Comparison of ENCODE assay signal across 7 mouse cellular contexts in the genomic region with DNA sequence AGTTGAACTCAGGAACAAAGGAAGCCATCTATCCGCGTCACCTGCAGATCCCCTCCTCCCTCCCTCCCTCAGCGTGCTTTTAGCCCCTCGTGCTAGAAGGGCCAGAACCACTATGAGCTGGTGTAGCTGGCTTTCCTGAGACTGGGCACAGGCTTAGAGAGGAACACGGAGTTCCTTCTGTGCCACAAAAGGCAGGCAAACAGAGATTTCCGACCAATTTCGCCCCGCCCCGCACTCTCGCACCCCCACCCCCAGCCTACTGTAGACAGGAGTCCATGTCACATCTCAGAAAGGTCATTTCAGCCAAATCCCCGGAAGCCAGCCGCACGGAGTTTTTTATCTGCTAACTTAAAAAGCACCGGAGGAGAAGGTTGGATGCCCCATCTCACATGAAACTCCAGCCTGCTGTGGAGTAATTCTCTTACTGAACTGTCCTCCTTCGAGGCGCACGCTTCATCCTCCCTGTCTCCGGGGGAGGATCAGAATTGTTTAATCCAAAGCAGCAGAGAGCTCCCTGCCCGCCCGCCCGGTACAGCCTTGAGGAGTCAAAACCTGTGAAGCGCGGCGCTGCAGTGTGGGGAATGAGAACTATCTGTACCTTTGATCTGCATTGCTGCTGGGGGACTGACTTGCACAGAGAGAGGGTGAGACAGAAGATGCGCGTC. TPM values are rescaled to one million over a fixed set of nuclear protein-coding genes. Genes with fewer than 3 reads are reported as not detected.
A peak's percentile ranks its signal among the peaks of the same experiment; 100 is the strongest.
DNase-seq lines count a peak whose midpoint lies in the region; ATAC-seq lines count a peak whose summit lies in the region.

No protein-coding gene starts in this region.

- peak overlapping the region; percentile 51 for H3K4me2 ChIP-seq in forebrain, embryonic 13.5 days

- peaks cover 67% of the 10 kb centered on the region for H3K27me3 ChIP-seq in forebrain, embryonic 13.5 days
- peaks cover 63% of the 10 kb centered on the region for H3K27me3 ChIP-seq in limb, embryonic 10.5 days (ENCODE audit: low read depth, poor library complexity, severe bottlenecking)

- ATAC-seq in forebrain, embryonic 13.5 days: peak; percentile 15; the same call in 1 of the 2 replicates

- H3K4me3 ChIP-seq in forebrain, embryonic 13.5 days: peak overlapping the region; percentile 27
- H3K4me3 ChIP-seq in limb, embryonic 10.5 days: peak overlapping the region; percentile 43

- H3K4me1 ChIP-seq in forebrain, embryonic 13.5 days: peaks cover 12% of the 10 kb centered on the region
- peaks cover 27% of the 10 kb centered on the region for H3K4me1 ChIP-seq in limb, embryonic 10.5 days

- peak overlapping the region; percentile 34 for H3K9ac ChIP-seq in forebrain, embryonic 13.5 days

- no peaks in the 10 kb centered on the region for H3K9me3 ChIP-seq in forebrain, embryonic 13.5 days (replicated peaks)
- no peaks in the 10 kb centered on the region for H3K9me3 ChIP-seq in limb, embryonic 10.5 days (replicated peaks)

- 3% methylated on average over 26 of the region's 26 CpGs for WGBS in forebrain, embryonic 13.5 days
- 3% methylated on average over 26 of the region's 26 CpGs for whole genome bisulfite sequencing in limb, embryonic 10.5 days

- no peak overlapping the region for H3K27ac ChIP-seq in forebrain, embryonic 13.5 days
- no peak overlapping the region for H3K27ac ChIP-seq in limb, embryonic 10.5 days

- DNase-seq in right cerebral cortex, postnatal 25 days: peak; percentile 35
- DNase-seq in right cerebral cortex, postnatal 4 days: no peak
- peak; percentile 57 for DNase-seq in limb, embryonic 10.5 days (ENCODE audit: low spot score)
- peak; percentile 32 for DNase-seq in retina, embryonic 14.5 days (ENCODE audit: low spot score)
- no peak for DNase-seq in c-Kit-positive CD71-positive TER-119-positive erythroid progenitor cells, embryonic 14.5 days (ENCODE audit: low spot score)
- DNase-seq in MN1 (ENCODE audit: low spot score): no peak

- no peaks in the 10 kb centered on the region for H3K36me3 ChIP-seq in forebrain, embryonic 13.5 days (ENCODE audit: poor library complexity, severe bottlenecking)
- H3K36me3 ChIP-seq in limb, embryonic 10.5 days: no peaks in the 10 kb centered on the region

RNA-seq across cellular contexts. Expression of gene Nsun2, which starts 45.8 kb away (rescaled TPM):
- polyA plus RNA-seq in forebrain, embryonic 13.5 days (2015; fragmentation: Nextera tagmentation; extraction: Ambion mirVana): 85.5 and 89.6 TPM in 2 replicates
- 172 and 198 TPM in 2 replicates for polyA plus RNA-seq in limb, embryonic 10.5 days (2016; fragmentation: Nextera tagmentation; extraction: Ambion mirVana)

RNA-seq across cellular contexts. Expression of gene Tent4a, which starts 46.7 kb away (rescaled TPM):
- 7.3 and 7.5 TPM in 2 replicates for polyA plus RNA-seq in forebrain, embryonic 13.5 days (2015; fragmentation: Nextera tagmentation; extraction: Ambion mirVana)
- polyA plus RNA-seq in limb, embryonic 10.5 days (2016; fragmentation: Nextera tagmentation; extraction: Ambion mirVana): 6.0 TPM in 2 replicates

Comparison
In these comparisons a context has a peak if more than half of its experiments do, and no peak if none do; other contexts are left out.
1. DNase-seq: peak in right cerebral cortex, postnatal 25 days (single experiment), limb, embryonic 10.5 days (single experiment) and retina, embryonic 14.5 days (single experiment); none in right cerebral cortex, postnatal 4 days (single experiment), c-Kit-positive CD71-positive TER-119-positive erythroid progenitor cells, embryonic 14.5 days (single experiment) and MN1 (single experiment).